Mouse (Mus musculus) ES-Bruce4 (cell line): Measurements from ENCODE around the gene Gm5072. TPM values are rescaled to one million over a fixed set of nuclear protein-coding genes. Genes with fewer than 3 reads are reported as not detected.
"Not testable (repeated sequence)": the region's sequence is repeated elsewhere in the genome, so short reads cannot be mapped to it uniquely, and the experiment has no call there.

ENCODE experiments used
- H3K27ac ChIP-seq: 2 replicates; pipeline ENCODE4 v1.5.1; 2012; ENCODE audit warnings: low read length, inconsistent platforms; ENCODE audit not compliant: insufficient read depth
- H3K27me3 ChIP-seq: 2 replicates; pipeline ENCODE4 v1.6.1; 2012; ENCODE audit warnings: mild to moderate bottlenecking, low read length, inconsistent platforms; ENCODE audit not compliant: control insufficient read depth, poor library complexity, insufficient read depth, severe bottlenecking
- H3K36me3 ChIP-seq: 2 replicates; pipeline ENCODE4 v1.6.1; 2012; ENCODE audit warnings: inconsistent platforms, mild to moderate bottlenecking, low read length, moderate library complexity; ENCODE audit not compliant: control insufficient read depth, poor library complexity, insufficient read depth, severe bottlenecking
- H3K4me1 ChIP-seq: one replicate; pipeline ENCODE4 v1.8.1; 2011; ENCODE audit warnings: low read length; ENCODE audit not compliant: control insufficient read depth, insufficient read depth
- H3K4me3 ChIP-seq: 2 replicates; pipeline ENCODE4 v1.5.1; 2011; ENCODE audit warnings: low read depth, mild to moderate bottlenecking, low read length
- H3K9ac ChIP-seq: 2 replicates; pipeline ENCODE4 v1.6.1; 2012; ENCODE audit warnings: low read depth, mild to moderate bottlenecking, inconsistent platforms; ENCODE audit not compliant: poor library complexity, severe bottlenecking
- H3K9me3 ChIP-seq: replicated peaks from 2 replicates; pipeline ENCODE4 v1.6.1; 2012; ENCODE audit warnings: mild to moderate bottlenecking, low read length, inconsistent platforms; ENCODE audit not compliant: control insufficient read depth, poor library complexity, insufficient read depth, severe bottlenecking
- polyA plus RNA-seq: library from polyadenylated mRNA; stranded (reverse); fragments of >200 nt; gene quantifications from 2 replicates; pipeline ENCODE4 v1.2.4, GENCODE M21; 2011; ENCODE audit warnings: low read depth; ENCODE audit not compliant: missing spikeins, insufficient read depth, insufficient read length

Gm5072 gene
- not detected in 2 replicates for polyA plus RNA-seq

- not testable (repeated sequence) for H3K4me1 ChIP-seq, H3K27ac ChIP-seq, H3K4me3 ChIP-seq, H3K9me3 ChIP-seq, H3K9ac ChIP-seq, H3K27me3 ChIP-seq, H3K36me3 ChIP-seq
These were observed at the start of gene Gm5072 for GRCm38 (mm10) chrX:91392200-91392599. Gene Gm5072, plus strand, starts transcription at chrX:91392500.

Other genes with a start within 250 kb of the Gm5072 start
- gene Mageb2, start 60.8 kb upstream of the Gm5072 start, polyA plus RNA-seq: not detected in 2 replicates
- not detected in 2 replicates for gene Gm8914, start 87.6 kb downstream of the Gm5072 start, polyA plus RNA-seq
- gene 1700084M14Rik, start 183.4 kb downstream of the Gm5072 start, polyA plus RNA-seq: not detected in 2 replicates
- not detected in 2 replicates for gene Gm14781, start 239.7 kb downstream of the Gm5072 start, polyA plus RNA-seq